Mouse (Mus musculus) CH12.LX (cell line): Measurements from ENCODE around the gene Slc30a9. TPM values are rescaled to one million over a fixed set of nuclear protein-coding genes. Genes with fewer than 3 reads are reported as not detected.

Experiments used
- DNase-seq: peaks from one replicate; pipeline ENCODE4 v3.0.0-alpha.2; 2013; ENCODE audit errors: extremely low read depth
- H3K27ac ChIP-seq: 2 replicates; pipeline ENCODE4 v1.5.1; 2012; ENCODE audit warnings: low read depth, mild to moderate bottlenecking, control low read depth, moderate library complexity; ENCODE audit not compliant: insufficient read depth
- H3K27me3 ChIP-seq: replicated peaks from 2 replicates; pipeline ENCODE3; 2012; ENCODE audit warnings: inconsistent platforms
- H3K36me3 ChIP-seq, 2 experiments: replicated peaks in 1 of 2; 2 replicates each; pipeline versions ENCODE3 to v1.6.1; 2012; ENCODE audit warnings: inconsistent platforms in 1 of 2, low read length in 1 of 2, mild to moderate bottlenecking in 1 of 2, mixed read lengths in 1 of 2, moderate library complexity in 1 of 2; ENCODE audit not compliant: control insufficient read depth in 1 of 2, insufficient read depth in 1 of 2
- H3K4me1 ChIP-seq, 2 experiments: 2 replicates each; pipeline ENCODE4 v1.6.1; 2012; ENCODE audit warnings: inconsistent platforms in 1 of 2, moderate library complexity in 1 of 2; ENCODE audit not compliant: insufficient read depth in 2 of 2, control insufficient read depth in 1 of 2
- H3K4me2 ChIP-seq: 2 replicates; pipeline ENCODE4 v1.6.1; 2012; ENCODE audit warnings: low read depth, mild to moderate bottlenecking, control low read depth; ENCODE audit not compliant: poor library complexity, insufficient read depth, severe bottlenecking
- H3K4me3 ChIP-seq, 3 experiments: fragments of 150-350 bp in 1 of 3; sonication (generic) in 1 of 3; replicated peaks in 1 of 3; 2 replicates each; pipeline versions ENCODE3 to v1.5.1; 2011 to 2012; ENCODE audit warnings: low read depth in 2 of 3, low read length in 2 of 3, mild to moderate bottlenecking in 2 of 3, moderate library complexity in 2 of 3, control low read depth in 1 of 3, improper control_type of control experiment in 1 of 3, inconsistent platforms in 1 of 3, mixed read lengths in 1 of 3; ENCODE audit not compliant: poor library complexity in 1 of 3
- H3K79me2 ChIP-seq: replicated peaks from 2 replicates; pipeline ENCODE4 v1.6.1; 2012; ENCODE audit warnings: mild to moderate bottlenecking, moderate library complexity; ENCODE audit not compliant: control insufficient read depth, poor library complexity, insufficient read depth, severe bottlenecking; ENCODE audit errors: extremely low read depth
- H3K9ac ChIP-seq: 2 replicates; pipeline ENCODE4 v1.6.1; 2012; ENCODE audit warnings: low read depth, mild to moderate bottlenecking, control low read depth, moderate library complexity; ENCODE audit not compliant: insufficient read depth
- H3K9me3 ChIP-seq: replicated peaks from 2 replicates; pipeline ENCODE3; 2012; ENCODE audit warnings: low read length, inconsistent platforms, mixed read lengths
- BHLHE40 ChIP-seq: IDR thresholded peaks from 2 replicates; pipeline ENCODE4 v1.6.1; 2011; ENCODE audit warnings: mild to moderate bottlenecking, low read depth, low read length, improper control_type of control experiment
- CHD1 ChIP-seq: IDR thresholded peaks from 2 replicates; pipeline ENCODE4 v1.6.1; 2012; ENCODE audit warnings: low read depth, low read length, improper control_type of control experiment, inconsistent platforms
- HCFC1 ChIP-seq: IDR thresholded peaks from 2 replicates; pipeline ENCODE4 v1.6.1; 2012; ENCODE audit warnings: low read depth, mild to moderate bottlenecking, inconsistent platforms, low read length, improper control_type of control experiment
- IRF4 ChIP-seq: IDR thresholded peaks from 2 replicates; pipeline ENCODE4 v1.6.1; 2014; ENCODE audit warnings: low read depth, mild to moderate bottlenecking, inconsistent platforms, low read length, improper control_type of control experiment
- JUND ChIP-seq: conservative IDR thresholded peaks from 2 replicates; pipeline ENCODE4 v1.6.1; 2011; ENCODE audit warnings: low read depth, low read length, improper control_type of control experiment
- MAFK ChIP-seq: IDR thresholded peaks from 2 replicates; pipeline ENCODE4 v1.6.1; 2011; ENCODE audit warnings: low read length, improper control_type of control experiment; ENCODE audit not compliant: insufficient replicate concordance
- MAX ChIP-seq: IDR thresholded peaks from 2 replicates; pipeline ENCODE4 v1.6.1; 2011; ENCODE audit warnings: low read length, improper control_type of control experiment
- MAZ ChIP-seq: IDR thresholded peaks from 2 replicates; pipeline ENCODE4 v1.6.1; 2012; ENCODE audit warnings: low read depth, mild to moderate bottlenecking, inconsistent platforms, low read length, improper control_type of control experiment, moderate library complexity
- MYC ChIP-seq: IDR thresholded peaks from 2 replicates; pipeline ENCODE4 v1.6.1; 2011; ENCODE audit warnings: low read depth, mild to moderate bottlenecking, improper control_type of control experiment, low read length
- NRF1 ChIP-seq: IDR thresholded peaks from 2 replicates; pipeline ENCODE4 v1.6.1; 2014; ENCODE audit warnings: low read depth, mild to moderate bottlenecking, inconsistent platforms, low read length, improper control_type of control experiment, moderate library complexity
- PAX5 ChIP-seq: IDR thresholded peaks from 2 replicates; pipeline ENCODE4 v1.6.1; 2012; ENCODE audit warnings: low read length, inconsistent platforms, mixed read lengths
- POLR2AphosphoS2 ChIP-seq: IDR thresholded peaks from 2 replicates; pipeline ENCODE4 v1.6.1; 2011; ENCODE audit warnings: low read depth, low read length, improper control_type of control experiment
- RAD21 ChIP-seq: IDR thresholded peaks from 2 replicates; pipeline ENCODE4 v1.6.1; 2011; ENCODE audit warnings: low read depth, mild to moderate bottlenecking, low read length, improper control_type of control experiment, moderate library complexity
- SIN3A ChIP-seq: IDR thresholded peaks from 2 replicates; pipeline ENCODE4 v1.6.1; 2012; ENCODE audit warnings: low read length, improper control_type of control experiment, inconsistent platforms
- SMC3 ChIP-seq: IDR thresholded peaks from 2 replicates; pipeline ENCODE4 v1.6.1; 2011; ENCODE audit warnings: low read depth, low read length, improper control_type of control experiment
- TBP ChIP-seq: conservative IDR thresholded peaks from 2 replicates; pipeline ENCODE4 v1.6.1; 2011; ENCODE audit warnings: low read depth, low read length, improper control_type of control experiment
- TCF12 ChIP-seq: IDR thresholded peaks from 2 replicates; pipeline ENCODE4 v1.6.1; 2014; ENCODE audit warnings: low read depth, mild to moderate bottlenecking, inconsistent platforms, low read length, improper control_type of control experiment
- USF1 ChIP-seq: IDR thresholded peaks from 2 replicates; pipeline ENCODE4 v1.6.1; 2014; ENCODE audit warnings: low read depth, mild to moderate bottlenecking, inconsistent platforms, low read length, improper control_type of control experiment
- USF2 ChIP-seq: conservative IDR thresholded peaks from 2 replicates; pipeline ENCODE4 v1.6.1; 2011; ENCODE audit warnings: low read depth, low read length, improper control_type of control experiment
- ZC3H11A ChIP-seq: IDR thresholded peaks from 2 replicates; pipeline ENCODE4 v1.6.1; 2012; ENCODE audit warnings: low read depth, mild to moderate bottlenecking, inconsistent platforms, low read length, improper control_type of control experiment
- ZKSCAN1 ChIP-seq: IDR thresholded peaks from 2 replicates; pipeline ENCODE4 v1.6.1; 2012; ENCODE audit warnings: low read depth, inconsistent platforms, low read length, improper control_type of control experiment, borderline replicate concordance
- dilution Hi-C: fragments of 300-500 bp; cut with MboI; formaldehyde crosslinking; loops from 2 replicates; pipeline ENCODE4 v1.14.3; 2020; ENCODE audit warnings: low sequenced_read_pairs; ENCODE audit not compliant: extremely low pct_unique_long_range_greater_than_20kb, extremely low pct_ligation_motif_present
- in situ Hi-C: fragments of 300-500 bp; cut with MboI; formaldehyde crosslinking; loops from 3 replicates; pipeline ENCODE4 v1.14.3; 2019; ENCODE audit warnings: low sequenced_read_pairs, low pct_ligation_motif_present, low pct_unique_long_range_greater_than_20kb, mixed read lengths
- polyA plus RNA-seq: library from polyadenylated mRNA; unstranded; fragments of >175 nt; gene quantifications from 2 replicates; pipeline ENCODE4 v1.2.1, GENCODE M21; 2012; ENCODE audit warnings: low read depth; ENCODE audit not compliant: insufficient read length
- total RNA-seq, 2 experiments: library from RNA; depleted of rRNA; stranded (reverse); fragments of 300-350 nt in 1 of 2; fragments of >200 nt in 1 of 2; gene quantifications; 2 replicates each; pipeline ENCODE4 v1.2.3; 2012 to 2014

The Slc30a9 gene
- total and polyA plus RNA-seq, 3 experiments: 19.6 to 41.2 (median 35.6) TPM

DNA sequence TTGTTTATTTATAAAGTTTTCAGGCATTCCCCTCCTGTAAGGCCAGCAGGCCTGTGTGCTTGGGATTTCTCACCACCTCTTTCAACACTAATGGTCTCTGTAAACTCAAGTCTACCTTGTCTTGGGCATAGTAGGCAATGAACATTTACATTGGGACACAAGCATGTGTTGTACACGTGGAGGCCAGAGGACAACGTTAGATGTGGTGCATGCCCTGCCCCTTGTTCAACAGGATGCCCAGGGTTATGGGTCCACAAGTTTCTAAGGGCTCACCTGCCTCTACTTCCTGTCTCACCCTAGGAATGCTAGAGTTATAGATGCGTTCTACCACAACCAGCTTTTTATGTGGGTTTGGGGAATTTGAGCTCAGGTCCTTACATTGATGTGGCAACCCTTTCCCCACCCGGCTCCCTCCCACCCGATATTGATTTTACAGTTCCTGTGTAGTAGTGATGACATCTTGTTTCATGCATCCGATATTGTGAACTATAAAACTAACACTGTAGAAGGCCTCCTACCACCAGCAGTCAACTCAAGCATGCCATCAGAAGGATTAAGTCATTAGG, 6.8 kb upstream of the Slc30a9 start:
- TF ChIP-seq TCF12 (no peak), CHD1 (no peak), BHLHE40 (no peak), MAX (no peak), IRF4 (no peak), MAZ (no peak), MAFK (no peak), ZKSCAN1 (no peak), JUND (no peak), POLR2AphosphoS2 (no peak), PAX5 (no peak), NRF1 (no peak), ZC3H11A (no peak), TBP (no peak), RAD21 (no peak), SMC3 (no peak), USF1 (no peak), MYC (no peak)
- Histone ChIP-seq H3K27ac (no peak overlapping the region), H3K4me2 (no peak overlapping the region), H3K36me3 (peaks cover 8 to 44% of the 10 kb centered on the region in 2 experiments), H3K27me3 (no peaks in the 10 kb centered on the region), H3K4me1 (peaks cover 0 to 10% of the 10 kb centered on the region in 2 experiments; a peak in 1 of 4 replicates), H3K9me3 (no peaks in the 10 kb centered on the region), H3K9ac (no peak overlapping the region), H3K79me2 (no peaks in the 10 kb centered on the region), H3K4me3 (no peak overlapping the region)
- dilution Hi-C loops (no loop called here), in situ Hi-C loops (no loop called here)
- DNase-seq: no peak

DNA sequence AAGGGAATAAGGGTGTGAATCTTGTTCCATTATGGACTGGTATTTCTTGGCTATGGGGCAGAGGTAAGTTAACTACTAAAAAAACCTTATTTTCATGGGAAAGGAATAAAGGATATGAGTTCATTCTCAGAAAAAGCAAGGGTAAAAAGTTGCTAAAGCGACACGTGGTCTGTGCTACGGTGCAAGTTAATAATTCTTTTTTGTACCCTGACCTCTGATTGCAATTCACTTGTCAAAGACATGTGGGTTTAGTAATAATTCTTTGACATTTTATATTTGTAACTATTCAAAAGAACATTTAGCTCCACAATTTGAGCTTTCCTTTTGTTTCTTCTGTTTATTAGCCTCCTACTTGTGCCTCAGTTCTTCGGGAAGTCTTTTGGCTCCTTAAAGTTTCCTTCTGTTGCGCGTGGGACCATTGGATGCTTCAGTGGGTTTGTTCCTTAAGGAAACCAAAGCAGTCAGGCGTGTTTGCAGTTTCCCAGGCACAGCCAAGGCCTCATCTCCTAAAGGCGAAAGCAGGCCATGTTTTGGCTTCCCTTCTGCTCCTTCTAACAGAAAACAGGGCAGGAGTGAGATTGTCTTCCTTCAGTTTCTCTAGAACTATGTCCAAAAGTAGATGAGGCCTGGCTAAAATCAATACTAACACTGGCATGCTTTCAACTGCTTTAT, 5.7 kb upstream of the Slc30a9 start:
- H3K4me2 ChIP-seq: no peak overlapping the region
- TF ChIP-seq HCFC1: no peak
- TF ChIP-seq USF2: no peak
- TF ChIP-seq RAD21: no peak
- TF ChIP-seq SIN3A: no peak
- TF ChIP-seq SMC3: no peak
- TF ChIP-seq, all 38 proteins: peak for 0
- in situ Hi-C loops: no loop called here
- no peak for DNase-seq
- H3K9ac ChIP-seq: no peak overlapping the region
- no peaks in the 10 kb centered on the region for H3K9me3 ChIP-seq
- H3K79me2 ChIP-seq: no peaks in the 10 kb centered on the region
- no peaks in the 10 kb centered on the region for H3K27me3 ChIP-seq
- peaks cover 0 to 14% of the 10 kb centered on the region in 2 experiments; a peak in 1 of 4 replicates for H3K4me1 ChIP-seq
- peaks cover 5 to 33% of the 10 kb centered on the region in 2 experiments for H3K36me3 ChIP-seq
- no peak overlapping the region for H3K27ac ChIP-seq
- no peak overlapping the region for H3K4me3 ChIP-seq
- dilution Hi-C loops: no loop called here
